Mouse (Mus musculus): Measurements from ENCODE around the gene Pla2g16.

Pla2g16 gene

DNA sequence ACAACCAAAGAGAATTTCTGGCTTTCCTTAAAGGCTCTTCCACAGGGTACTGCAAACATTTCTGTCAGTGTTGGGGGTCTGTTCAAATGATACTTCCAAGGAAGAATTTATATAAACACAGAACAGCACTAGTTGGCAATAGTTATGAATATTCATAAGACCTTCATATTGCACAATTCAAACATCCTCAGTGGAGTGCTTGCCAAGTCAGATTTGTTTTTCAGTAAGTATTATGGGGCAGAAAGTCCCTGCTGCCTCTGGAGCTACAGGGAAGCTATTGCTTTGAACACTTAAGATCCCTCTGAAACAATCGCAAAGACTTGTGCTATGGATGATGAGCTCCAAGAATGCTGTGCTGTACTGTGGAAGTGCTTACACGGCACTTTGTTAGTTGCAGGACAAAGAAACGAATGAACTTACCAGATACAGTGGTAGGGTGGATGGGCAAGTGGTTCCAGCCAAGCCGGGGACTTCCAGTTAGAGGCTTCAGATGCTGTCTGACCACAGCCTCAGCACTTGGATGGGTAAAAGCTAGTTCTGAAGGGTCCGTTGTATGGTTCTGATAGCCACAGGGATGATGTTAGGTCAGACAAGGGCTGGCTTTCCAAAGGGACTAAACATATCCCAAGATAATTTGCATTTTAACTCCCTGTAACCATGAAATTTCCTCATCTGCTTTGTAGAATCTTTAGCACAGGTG lies 59.1 kb downstream of the Pla2g16 start:
- DNase-seq, result no peak

DNA sequence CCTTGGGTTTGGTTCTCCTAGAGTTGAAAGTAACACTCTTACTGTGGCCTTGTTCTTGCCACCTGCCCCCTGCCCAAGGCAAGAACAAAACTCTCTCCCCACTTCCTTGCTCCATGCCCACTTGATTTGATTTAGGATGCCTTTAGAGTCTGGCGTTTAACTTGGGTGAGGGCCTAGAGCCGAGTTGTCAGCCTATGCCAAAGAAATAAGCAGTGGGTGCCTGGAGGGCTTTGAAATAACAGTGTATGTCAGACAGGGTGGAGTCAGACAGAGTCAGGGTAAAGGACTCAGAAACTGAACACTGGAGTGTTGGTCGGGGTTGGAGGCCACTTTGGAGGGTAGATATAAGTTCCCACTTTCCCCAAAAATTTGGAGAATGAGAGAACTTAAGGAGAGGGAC lies 59.8 kb downstream of the Pla2g16 start:
- no peak for DNase-seq

DNA sequence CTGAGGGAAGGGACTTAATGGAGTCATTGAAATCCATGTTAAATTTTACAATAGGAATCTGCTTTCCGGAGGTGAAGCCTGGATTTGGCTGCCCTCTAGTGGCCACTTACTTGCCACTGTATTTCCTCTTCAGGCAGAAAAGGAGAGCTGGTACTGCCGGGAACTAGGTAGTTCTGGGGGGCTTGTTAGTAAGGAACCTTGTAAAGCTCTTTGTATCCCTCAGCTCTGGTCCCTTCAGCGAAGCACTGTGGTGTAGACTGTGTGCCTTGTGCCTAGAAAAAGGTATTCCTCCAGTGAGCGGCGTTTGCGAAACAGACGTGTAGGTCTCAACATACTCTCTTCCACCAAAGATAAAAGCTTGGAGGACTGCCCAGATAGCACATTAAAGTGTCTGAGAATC lies 60.4 kb downstream of the Pla2g16 start:
- peak; percentile 14 for DNase-seq

DNA sequence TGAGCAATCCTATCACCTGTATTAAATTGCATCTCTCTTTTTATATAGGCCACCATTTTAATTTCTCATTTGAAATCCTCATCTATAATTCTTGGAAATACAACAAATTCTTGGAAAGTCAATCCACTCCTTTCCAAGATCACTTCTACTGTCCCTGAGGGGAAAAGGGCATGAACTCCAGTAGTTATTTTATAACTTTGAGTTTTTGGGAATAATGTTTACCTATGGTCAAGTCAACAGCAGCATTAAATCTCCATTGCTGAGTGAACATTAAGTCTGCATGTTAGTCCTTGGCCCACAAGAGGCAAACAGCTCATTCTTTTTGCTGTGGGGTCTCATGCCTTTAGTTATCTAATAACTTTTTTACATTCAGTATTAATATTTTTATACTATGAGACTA lies 75.8 kb downstream of the Pla2g16 start:
- DNase-seq, result no peak

DNA sequence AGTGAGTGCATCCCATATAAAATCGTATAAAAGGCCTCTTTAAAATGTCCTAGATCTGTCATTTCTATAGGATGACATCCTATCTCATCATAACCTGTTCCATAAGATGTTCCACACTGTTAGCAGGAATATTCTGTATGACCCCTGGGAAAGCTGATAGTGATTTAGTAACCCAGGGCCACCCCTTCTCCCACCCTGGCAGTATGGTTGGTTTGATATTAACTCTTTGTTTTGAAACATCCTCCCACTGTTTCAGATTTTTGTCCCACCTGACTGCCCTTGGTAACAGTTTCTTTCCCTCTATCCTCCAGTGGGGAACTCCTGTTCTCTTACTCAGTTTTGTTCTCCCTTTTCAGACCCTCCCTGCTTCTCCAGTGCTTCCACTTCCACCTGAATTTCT lies 76.5 kb downstream of the Pla2g16 start:
- no peak for DNase-seq
